Mouse (Mus musculus) stomach, embryonic 15.5 days (tissue): ENCODE results near the gene Tdrd7. TPM values are rescaled to one million over a fixed set of nuclear protein-coding genes. Genes with fewer than 3 reads are reported as not detected.

ENCODE experiments used
- ATAC-seq: fragments of 200-750 bp; cut with Nextera tagmentation; 2 replicates; pipeline ENCODE4 v1.8.0; 2017; ENCODE audit warnings: low read depth, moderate number of reproducible peaks, moderate TSS enrichment; ENCODE audit not compliant: insufficient read depth, low FRiP score
- H3K27ac ChIP-seq: fragments of 300-500 bp; sonication (generic); 2 replicates; pipeline ENCODE4 v1.5.1; 2015; ENCODE audit warnings: mild to moderate bottlenecking, inconsistent platforms
- H3K27me3 ChIP-seq: fragments of 300-500 bp; sonication (generic); replicated peaks from 2 replicates; pipeline ENCODE4 v1.6.1; 2015; ENCODE audit warnings: inconsistent platforms
- H3K36me3 ChIP-seq: fragments of 300-500 bp; sonication (generic); 2 replicates; pipeline ENCODE4 v1.6.1; 2015; ENCODE audit warnings: inconsistent platforms
- H3K4me1 ChIP-seq: fragments of 300-500 bp; sonication (generic); 2 replicates; pipeline ENCODE4 v1.6.1; 2015; ENCODE audit warnings: inconsistent platforms
- H3K4me2 ChIP-seq: fragments of 300-500 bp; sonication (generic); 2 replicates; pipeline ENCODE4 v1.6.1; 2015; ENCODE audit warnings: mild to moderate bottlenecking, inconsistent platforms
- H3K4me3 ChIP-seq: fragments of 300-500 bp; sonication (generic); replicated peaks from 2 replicates; pipeline ENCODE4 v1.5.1; 2015; ENCODE audit warnings: inconsistent platforms
- H3K9ac ChIP-seq: fragments of 300-500 bp; sonication (generic); 2 replicates; pipeline ENCODE4 v1.6.1; 2015; ENCODE audit warnings: inconsistent platforms
- H3K9me3 ChIP-seq: fragments of 300-500 bp; sonication (generic); 2 replicates; pipeline ENCODE4 v1.6.1; 2016; ENCODE audit warnings: inconsistent platforms
- WGBS: fragments of 180-500 bp; shearing (Covaris S2); methylation state at CpG from one replicate; pipeline ENCODE4 v1.1.7; 2015; 5-methylcytosine and 5-hydroxymethylcytosine counted together
- polyA plus RNA-seq: library from polyadenylated mRNA; unstranded; fragments of >200 nt; fragmentation: Nextera tagmentation; extraction: Ambion mirVana; gene quantifications from 2 replicates; pipeline ENCODE4 v1.2.1, GENCODE M21; 2015

Tdrd7 gene
- polyA plus RNA-seq, 1 experiment from 2014 or later: 21.5 TPM

GRCm38 (mm10) chr4:45979916-45980315 is 14.8 kb downstream of the Tdrd7 start:
- no peaks in the 10 kb centered on the region for H3K27me3 ChIP-seq
- no peak overlapping the region for H3K4me3 ChIP-seq
- H3K9me3 ChIP-seq: no peaks in the 10 kb centered on the region
- H3K36me3 ChIP-seq: no peaks in the 10 kb centered on the region
- WGBS: 43% methylated on average over 2 of the region's 2 CpGs
- H3K4me2 ChIP-seq: no peak overlapping the region
- no peak for ATAC-seq
- no peak overlapping the region for H3K9ac ChIP-seq
- H3K4me1 ChIP-seq: no peaks in the 10 kb centered on the region
- H3K27ac ChIP-seq: no peak overlapping the region

GRCm38 (mm10) chr4:45981054-45981453 is 15.9 kb downstream of the Tdrd7 start:
- Histone ChIP-seq H3K4me2 (no peak overlapping the region), H3K4me1 (no peaks in the 10 kb centered on the region), H3K9me3 (no peaks in the 10 kb centered on the region), H3K27me3 (no peaks in the 10 kb centered on the region), H3K27ac (no peak overlapping the region), H3K36me3 (no peaks in the 10 kb centered on the region), H3K9ac (no peak overlapping the region), H3K4me3 (no peak overlapping the region)
- no peak for ATAC-seq

- 32% methylated on average over 6 of the region's 6 CpGs for WGBS
- H3K4me2 ChIP-seq: no peak overlapping the region
- no peak for ATAC-seq
- no peak overlapping the region for H3K4me3 ChIP-seq
- no peak overlapping the region for H3K27ac ChIP-seq
- no peaks in the 10 kb centered on the region for H3K27me3 ChIP-seq
- no peaks in the 10 kb centered on the region for H3K36me3 ChIP-seq
- H3K9ac ChIP-seq: no peak overlapping the region
- H3K4me1 ChIP-seq: no peaks in the 10 kb centered on the region
- no peaks in the 10 kb centered on the region for H3K9me3 ChIP-seq
These were observed 25.4 kb downstream of the Tdrd7 start for GRCm38 (mm10) chr4:45990427-45991135.

- H3K9ac ChIP-seq: no peak overlapping the region
- no peaks in the 10 kb centered on the region for H3K36me3 ChIP-seq
- no peaks in the 10 kb centered on the region for H3K9me3 ChIP-seq
- WGBS: 82% methylated on average over 4 of the region's 4 CpGs
- no peak for ATAC-seq
- H3K4me1 ChIP-seq: no peaks in the 10 kb centered on the region
- no peak overlapping the region for H3K27ac ChIP-seq
- H3K4me2 ChIP-seq: no peak overlapping the region
- H3K27me3 ChIP-seq: no peaks in the 10 kb centered on the region
- no peak overlapping the region for H3K4me3 ChIP-seq
These were observed 33.4 kb downstream of the Tdrd7 start for GRCm38 (mm10) chr4:45998536-45998935.

- WGBS: 78% methylated on average over 5 of the region's 5 CpGs
- no peak overlapping the region for H3K27ac ChIP-seq
- no peak for ATAC-seq
- no peaks in the 10 kb centered on the region for H3K27me3 ChIP-seq
- H3K4me3 ChIP-seq: no peak overlapping the region
- H3K9me3 ChIP-seq: no peaks in the 10 kb centered on the region
- no peak overlapping the region for H3K4me2 ChIP-seq
- no peak overlapping the region for H3K9ac ChIP-seq
- H3K4me1 ChIP-seq: no peaks in the 10 kb centered on the region
- H3K36me3 ChIP-seq: peaks cover 3% of the 10 kb centered on the region; the same call in 1 of the 2 replicates
These were observed 43.1 kb downstream of the Tdrd7 start for GRCm38 (mm10) chr4:46008142-46008793.

- Histone ChIP-seq H3K4me2 (no peak overlapping the region), H3K9ac (no peak overlapping the region), H3K9me3 (no peaks in the 10 kb centered on the region), H3K27me3 (no peaks in the 10 kb centered on the region), H3K36me3 (no peaks in the 10 kb centered on the region; the same call in 1 of the 2 replicates), H3K4me3 (no peak overlapping the region), H3K27ac (no peak overlapping the region), H3K4me1 (no peaks in the 10 kb centered on the region)
- WGBS: 86% methylated on average over 2 of the region's 2 CpGs
- ATAC-seq: no peak
These were observed 46.6 kb downstream of the Tdrd7 start for GRCm38 (mm10) chr4:46011698-46012097.

GRCm38 (mm10) chr4:46015605-46016004 is 50.5 kb downstream of the Tdrd7 start:
- Histone ChIP-seq H3K9ac (no peak overlapping the region), H3K27ac (no peak overlapping the region), H3K9me3 (no peaks in the 10 kb centered on the region), H3K4me3 (no peak overlapping the region), H3K36me3 (no peaks in the 10 kb centered on the region), H3K4me1 (no peaks in the 10 kb centered on the region), H3K4me2 (no peak overlapping the region), H3K27me3 (no peaks in the 10 kb centered on the region)
- no peak for ATAC-seq
- 79% methylated on average over 1 of the region's 1 CpGs for WGBS

- H3K27me3 ChIP-seq: no peaks in the 10 kb centered on the region
- no peaks in the 10 kb centered on the region for H3K36me3 ChIP-seq
- no peak overlapping the region for H3K4me2 ChIP-seq
- no peaks in the 10 kb centered on the region for H3K4me1 ChIP-seq
- 66% methylated on average over 3 of the region's 3 CpGs for WGBS
- no peak overlapping the region for H3K4me3 ChIP-seq
- H3K9me3 ChIP-seq: no peaks in the 10 kb centered on the region
- no peak overlapping the region for H3K9ac ChIP-seq
- ATAC-seq: peak; percentile 39; the same call in 1 of the 2 replicates
- no peak overlapping the region for H3K27ac ChIP-seq
These were observed 57.9 kb downstream of the Tdrd7 start for GRCm38 (mm10) chr4:46023021-46023481.

- Histone ChIP-seq H3K27me3 (no peaks in the 10 kb centered on the region), H3K4me2 (no peak overlapping the region), H3K4me1 (no peaks in the 10 kb centered on the region), H3K9ac (no peak overlapping the region), H3K27ac (no peak overlapping the region), H3K9me3 (no peaks in the 10 kb centered on the region), H3K36me3 (no peaks in the 10 kb centered on the region), H3K4me3 (no peak overlapping the region)
- ATAC-seq: no peak
- WGBS: 44% methylated on average over 7 of the region's 7 CpGs
These were observed 60.8 kb downstream of the Tdrd7 start for GRCm38 (mm10) chr4:46025893-46026292.

- H3K4me3 ChIP-seq: no peak overlapping the region
- ATAC-seq: no peak
- WGBS: 67% methylated on average over 6 of the region's 6 CpGs
These were observed 63.1 kb downstream of the Tdrd7 start for GRCm38 (mm10) chr4:46028224-46028623.

GRCm38 (mm10) chr4:46028781-46029180 is 63.6 kb downstream of the Tdrd7 start:
- H3K4me2 ChIP-seq: no peak overlapping the region
- no peaks in the 10 kb centered on the region for H3K4me1 ChIP-seq
- H3K4me3 ChIP-seq: no peak overlapping the region
- no peaks in the 10 kb centered on the region for H3K27me3 ChIP-seq
- no peaks in the 10 kb centered on the region for H3K36me3 ChIP-seq
- no peak overlapping the region for H3K9ac ChIP-seq
- H3K9me3 ChIP-seq: no peaks in the 10 kb centered on the region
- H3K27ac ChIP-seq: no peak overlapping the region
- ATAC-seq: no peak
- WGBS: 78% methylated on average over 4 of the region's 4 CpGs

More at GRCm38 (mm10) chr4:46028224-46028623, 63.1 kb downstream of the Tdrd7 start:
- Histone ChIP-seq H3K9ac (no peak overlapping the region), H3K9me3 (no peaks in the 10 kb centered on the region), H3K27ac (no peak overlapping the region), H3K36me3 (no peaks in the 10 kb centered on the region), H3K4me1 (no peaks in the 10 kb centered on the region), H3K4me2 (no peak overlapping the region), H3K27me3 (no peaks in the 10 kb centered on the region)

- Histone ChIP-seq H3K27me3 (no peaks in the 10 kb centered on the region), H3K4me2 (no peak overlapping the region), H3K9ac (no peak overlapping the region), H3K27ac (no peak overlapping the region), H3K4me3 (no peak overlapping the region), H3K9me3 (no peaks in the 10 kb centered on the region), H3K4me1 (no peaks in the 10 kb centered on the region), H3K36me3 (no peaks in the 10 kb centered on the region)
- no peak for ATAC-seq
- 40% methylated on average over 9 of the region's 9 CpGs for WGBS
These were observed 64.4 kb downstream of the Tdrd7 start for GRCm38 (mm10) chr4:46029552-46029951.
